Mouse (Mus musculus) embryo, embryonic 11.5 days (tissue): ENCODE results near the gene Chrnb1.
A peak's percentile ranks its signal among the peaks of the same experiment; 100 is the strongest.

Experiments
- DNase-seq: peaks from one replicate; pipeline ENCODE4 v3.0.0-alpha.2; 2012; ENCODE audit warnings: low read depth, low spot score

Gene Chrnb1

GRCm38 (mm10) chr11:69777504-69778257, 18.1 kb downstream of the Chrnb1 start:
- DNase-seq, result no peak

DNA sequence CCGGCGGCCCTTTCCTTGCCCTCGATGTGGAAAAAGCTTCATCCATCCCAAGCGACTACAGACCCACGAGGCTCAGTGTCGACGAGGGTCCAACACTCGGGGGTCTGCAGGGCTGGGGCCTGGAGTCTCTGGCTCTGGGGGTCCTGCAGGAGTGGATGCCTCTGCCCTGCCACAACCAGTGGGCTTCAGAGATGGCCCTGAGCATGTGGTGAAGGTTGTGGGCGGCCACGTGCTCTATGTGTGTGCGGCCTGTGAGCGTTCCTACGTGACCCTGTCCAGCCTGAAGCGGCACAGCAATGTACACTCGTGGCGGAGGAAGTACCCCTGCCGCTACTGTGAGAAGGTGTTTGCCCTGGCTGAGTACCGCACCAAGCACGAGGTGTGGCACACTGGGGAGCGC, 19.3 kb downstream of the Chrnb1 start:
- DNase-seq, result no peak

DNA sequence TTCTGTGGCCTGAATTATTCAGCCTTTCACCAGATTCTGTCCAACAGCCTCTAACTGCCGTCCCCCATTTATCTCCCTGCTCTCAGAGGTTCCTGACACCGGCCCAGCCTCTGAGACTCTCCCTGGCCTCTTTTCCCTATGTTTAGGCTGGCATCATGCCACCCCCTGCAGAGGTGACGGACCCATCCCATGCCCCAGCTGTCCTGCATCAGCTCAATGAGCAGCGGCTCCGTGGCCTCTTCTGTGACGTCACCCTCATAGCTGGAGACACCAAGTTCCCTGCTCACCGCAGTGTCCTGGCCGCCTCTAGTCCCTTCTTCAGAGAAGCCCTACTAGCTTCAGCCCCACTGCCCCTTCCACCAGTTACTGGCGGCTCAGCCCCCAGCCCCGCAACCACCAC, 20.0 kb downstream of the Chrnb1 start:
- no peak for DNase-seq

DNA sequence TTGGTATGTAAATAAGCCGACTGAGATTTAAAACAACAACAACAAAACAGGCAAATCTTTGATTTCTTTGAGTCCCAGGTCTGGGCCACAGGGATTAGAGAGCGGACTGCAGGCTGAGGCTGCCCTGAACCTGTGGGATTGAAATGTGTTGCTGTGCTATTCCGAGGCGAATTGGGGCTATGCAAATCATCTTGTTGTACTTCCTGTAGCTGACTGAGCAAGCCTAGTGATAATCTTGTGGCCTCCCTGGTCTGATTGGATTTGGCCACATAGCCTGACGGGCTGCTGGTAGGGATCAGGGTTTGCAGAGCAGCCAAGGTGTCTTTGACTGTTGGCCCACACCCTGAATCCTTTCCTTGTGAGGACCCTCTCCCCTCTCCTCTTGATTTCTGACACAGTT, 20.8 kb downstream of the Chrnb1 start:
- no peak for DNase-seq

GRCm38 (mm10) chr11:69767625-69767909, 28.2 kb downstream of the Chrnb1 start:
- DNase-seq, result no peak

DNA sequence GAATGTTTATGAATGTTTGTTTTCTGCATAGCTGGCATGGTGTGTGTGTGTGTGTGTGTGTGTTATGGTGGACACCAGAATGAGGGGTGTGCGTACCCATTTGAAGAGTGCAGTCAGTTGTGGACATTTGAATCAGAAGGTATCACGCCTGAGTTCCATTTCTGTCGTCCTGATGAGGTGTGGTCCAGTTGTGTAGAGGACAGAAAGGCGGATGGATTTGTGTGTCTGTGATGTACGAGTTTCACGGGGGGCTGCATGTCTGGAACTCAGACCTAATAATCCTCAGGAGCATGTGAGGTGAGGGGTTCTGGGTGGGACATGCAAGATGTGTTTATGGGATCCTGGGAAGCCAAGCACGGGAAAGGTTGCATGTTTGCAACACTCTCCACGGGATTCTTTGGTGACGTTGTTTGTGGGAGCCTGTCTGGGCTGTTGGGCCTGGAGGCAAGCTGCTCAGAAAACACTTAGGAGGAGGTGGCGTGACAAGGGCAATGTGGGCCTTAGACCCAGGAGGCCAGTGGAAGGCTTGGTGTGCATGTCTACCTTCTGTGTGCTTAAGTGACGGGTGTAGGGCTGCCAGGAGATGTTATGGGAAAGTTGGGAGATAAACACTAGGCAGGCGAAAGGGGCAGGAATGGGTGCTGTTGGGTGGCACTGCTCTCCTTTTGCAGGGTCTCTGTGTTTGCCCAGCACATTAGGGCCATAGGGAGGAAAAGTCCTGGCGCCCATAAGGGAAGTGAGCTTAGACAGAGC, 28.7 kb downstream of the Chrnb1 start:
- DNase-seq, result no peak

DNA sequence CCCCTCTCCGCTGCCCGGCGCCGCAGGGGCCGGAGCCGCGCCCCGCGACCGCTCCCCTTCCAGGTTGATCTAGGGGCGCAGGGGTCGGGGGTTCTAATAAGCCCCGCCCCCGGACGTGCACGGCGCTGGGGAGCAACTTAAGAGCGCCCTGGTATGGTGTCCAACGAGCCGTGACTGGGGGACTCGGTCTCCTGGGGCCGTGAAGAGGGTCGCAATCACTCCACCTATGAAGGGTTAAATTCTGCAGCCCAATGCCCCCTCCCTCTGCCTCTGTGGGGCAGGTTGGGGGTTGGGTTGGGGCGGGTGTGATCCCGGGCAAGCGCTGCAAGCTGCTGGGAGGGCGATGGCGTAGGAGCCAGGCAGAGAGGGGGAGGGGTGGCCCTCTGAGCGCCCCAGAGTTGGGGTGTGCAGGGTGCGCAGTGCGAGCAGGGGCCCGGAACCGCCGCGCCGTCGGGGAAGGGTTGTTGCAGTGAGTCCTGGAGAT, 29.6 kb downstream of the Chrnb1 start:
- DNase-seq, result no peak

DNA sequence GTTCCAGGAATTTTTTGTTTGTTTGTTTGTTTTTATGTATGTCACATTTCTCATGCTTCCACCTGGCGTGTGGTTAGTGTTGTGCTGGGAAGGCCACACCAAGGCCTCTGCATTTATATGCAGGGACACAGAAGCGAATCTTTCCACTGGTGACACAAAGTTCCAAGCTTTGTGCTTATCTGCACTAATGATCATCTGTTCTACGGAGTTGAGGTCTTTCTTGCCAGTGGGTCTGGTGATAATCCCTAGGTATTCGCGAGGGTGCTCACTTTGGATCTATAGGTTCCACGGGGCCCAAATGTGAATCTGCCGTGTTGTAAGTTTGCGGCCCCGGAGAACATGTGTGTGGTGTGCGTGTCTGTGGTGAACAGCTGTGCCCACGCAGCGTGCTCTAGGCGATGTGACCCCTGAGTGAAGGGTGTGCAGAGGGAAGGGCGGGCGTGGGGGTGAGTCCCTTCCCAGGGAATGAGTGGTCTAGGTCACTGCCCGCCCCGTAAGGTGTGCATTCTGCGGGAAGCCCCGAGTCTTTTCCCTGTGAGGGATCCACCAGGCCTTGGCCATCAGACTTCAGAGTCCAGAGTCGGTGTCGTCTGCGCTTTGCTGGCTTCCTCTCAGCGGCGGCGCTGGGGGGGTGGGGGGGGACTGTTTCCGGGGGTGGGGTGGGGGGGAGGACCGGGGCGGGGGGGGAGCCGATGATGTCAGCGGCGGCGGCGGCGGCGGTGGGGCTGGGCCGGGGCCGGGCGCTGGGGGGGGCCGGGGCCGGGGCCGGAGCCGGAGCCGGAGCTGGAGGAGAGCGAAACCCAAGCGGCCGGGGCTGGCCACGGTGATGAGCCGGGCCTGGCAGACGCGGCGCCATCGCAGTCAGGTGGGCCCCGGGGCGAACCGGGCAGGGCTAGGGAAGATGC, 30.3 kb downstream of the Chrnb1 start, which contains the start of gene Zbtb4:
Gene Zbtb4, plus strand, starts transcription at position 692 of the 905 bp plus-strand sequence.
- DNase-seq, result no peak

GRCm38 (mm10) chr11:69763551-69763950, 32.2 kb downstream of the Chrnb1 start:
- DNase-seq, result no peak

- DNase-seq, result no peak
Measured at GRCm38 (mm10) chr11:69761868-69762267, 33.9 kb downstream of the Chrnb1 start, which contains the start of gene Slc35g3. Slc35g3 (minus strand) TSS chr11:69761968.

GRCm38 (mm10) chr11:69760901-69761200, 34.9 kb downstream of the Chrnb1 start:
- no peak for DNase-seq

- DNase-seq, result no peak
Measured at GRCm38 (mm10) chr11:69760160-69760900, 35.4 kb downstream of the Chrnb1 start.

DNA sequence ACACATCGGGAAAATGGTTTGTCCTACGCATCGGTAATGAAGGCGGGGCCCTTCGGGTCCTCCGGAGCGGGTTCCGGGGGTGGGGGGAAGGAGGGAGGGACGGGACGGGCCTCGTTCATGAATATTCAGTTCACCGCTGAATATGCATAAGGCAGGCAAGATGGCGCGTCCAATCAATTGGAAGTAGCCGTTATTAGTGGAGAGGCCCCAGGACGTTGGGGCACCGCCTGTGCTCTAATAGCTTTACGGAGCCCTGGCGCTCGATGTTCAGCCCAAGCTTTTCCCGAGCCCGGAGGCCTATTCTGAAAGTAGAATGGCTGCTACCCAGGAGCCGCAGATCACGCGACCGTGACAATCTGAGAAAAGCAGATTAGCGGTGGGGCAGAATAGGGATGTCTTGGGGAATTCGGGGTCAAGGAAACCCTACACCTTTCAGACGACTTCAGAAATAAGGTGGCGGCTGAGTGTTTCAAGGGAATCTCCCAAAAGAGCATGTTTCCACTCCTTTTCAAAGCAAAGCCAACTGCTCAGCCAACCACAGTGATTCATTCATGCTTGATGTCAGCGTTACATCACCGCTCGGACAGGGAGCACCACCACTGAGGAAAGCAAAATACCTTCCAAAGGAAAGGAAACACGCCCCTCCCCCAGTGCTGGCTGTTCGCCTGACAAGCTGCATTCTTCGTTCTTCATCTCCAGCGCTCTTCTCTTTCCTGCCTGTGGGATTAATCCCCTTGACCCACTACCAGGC, 36.6 kb downstream of the Chrnb1 start:
- peak; percentile 86 for DNase-seq

DNA sequence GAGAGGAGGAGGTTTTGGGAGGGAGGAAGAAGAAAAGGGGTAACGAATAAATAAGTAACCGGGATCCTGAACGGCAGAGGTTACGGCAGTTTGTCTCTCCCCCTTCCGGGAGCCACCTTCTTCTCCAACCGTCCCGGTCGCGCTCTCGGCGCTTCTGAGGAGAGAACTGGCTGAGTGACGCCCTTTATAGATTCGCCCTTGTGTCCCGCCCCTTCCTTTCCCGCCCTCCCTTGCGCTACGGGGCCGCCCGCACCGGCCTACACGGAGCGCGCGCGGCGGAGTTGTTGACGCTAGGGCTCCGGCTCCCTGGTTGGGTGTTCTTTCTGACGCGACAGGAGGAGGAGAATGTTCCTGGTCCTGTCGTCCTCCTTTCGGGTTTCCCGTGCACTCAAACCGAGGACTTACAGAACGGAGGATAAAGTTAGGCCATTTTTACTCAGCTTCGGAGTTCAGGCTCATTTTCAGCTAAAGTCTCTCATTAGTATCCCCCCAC, 37.2 kb downstream of the Chrnb1 start, which contains the start of gene Polr2a:
Gene Polr2a, minus strand, starts transcription at position 160 of the 493 bp plus-strand sequence.
- peak; percentile 97 for DNase-seq

GRCm38 (mm10) chr11:69758090-69758456, 37.7 kb downstream of the Chrnb1 start:
- DNase-seq, result peak; percentile 93

DNA sequence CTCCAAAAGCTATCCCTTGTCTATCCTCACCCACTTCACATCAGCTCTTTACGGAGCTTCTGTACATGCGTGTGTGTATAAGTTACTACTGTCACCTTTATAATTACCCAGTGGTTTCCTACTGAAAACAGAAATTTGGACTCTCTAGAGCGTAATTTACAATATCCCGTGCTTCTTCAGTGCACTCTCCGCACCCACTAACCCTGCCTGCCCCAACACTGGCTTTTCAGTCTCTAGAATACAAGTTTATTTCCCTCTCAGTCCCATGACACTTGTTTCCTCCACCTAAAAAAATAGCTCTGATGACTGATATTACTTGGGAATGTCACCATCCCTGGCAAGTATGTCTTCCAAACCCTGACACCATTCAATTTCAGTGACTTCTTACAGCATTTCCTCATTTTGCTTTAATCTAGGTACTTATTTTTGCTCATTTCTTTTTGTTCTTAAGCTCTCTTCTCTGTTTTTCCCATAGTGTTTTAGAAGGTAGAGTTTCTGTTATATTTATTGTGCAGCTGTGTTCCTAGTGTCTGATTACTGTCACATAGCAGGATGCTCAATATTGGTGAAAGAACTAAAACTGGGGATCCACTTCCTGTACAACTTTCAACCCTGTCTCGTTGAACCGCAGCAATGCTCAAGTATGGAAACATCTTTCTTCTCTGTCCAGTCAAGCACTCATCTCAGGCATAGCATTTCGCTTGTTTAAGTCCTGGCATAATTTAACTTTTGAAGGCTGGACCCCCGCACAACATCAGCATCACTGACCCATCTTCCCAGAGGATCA, 38.2 kb downstream of the Chrnb1 start:
- DNase-seq, result no peak

- DNase-seq, result peak; percentile 36
Measured at GRCm38 (mm10) chr11:69754701-69755100, 41.0 kb downstream of the Chrnb1 start.

- DNase-seq, result no peak
Measured at GRCm38 (mm10) chr11:69754233-69754632, 41.5 kb downstream of the Chrnb1 start.

GRCm38 (mm10) chr11:69752686-69753085, 43.1 kb downstream of the Chrnb1 start:
- DNase-seq, result no peak

GRCm38 (mm10) chr11:69751635-69752034, 44.1 kb downstream of the Chrnb1 start:
- DNase-seq, result no peak
